Mouse (Mus musculus): ENCODE results near the gene Nudt3. TPM values are rescaled to one million over a fixed set of nuclear protein-coding genes. Genes with fewer than 3 reads are reported as not detected.

The Nudt3 gene
- polyA plus RNA-seq, 1 experiment, result 142 TPM

DNA sequence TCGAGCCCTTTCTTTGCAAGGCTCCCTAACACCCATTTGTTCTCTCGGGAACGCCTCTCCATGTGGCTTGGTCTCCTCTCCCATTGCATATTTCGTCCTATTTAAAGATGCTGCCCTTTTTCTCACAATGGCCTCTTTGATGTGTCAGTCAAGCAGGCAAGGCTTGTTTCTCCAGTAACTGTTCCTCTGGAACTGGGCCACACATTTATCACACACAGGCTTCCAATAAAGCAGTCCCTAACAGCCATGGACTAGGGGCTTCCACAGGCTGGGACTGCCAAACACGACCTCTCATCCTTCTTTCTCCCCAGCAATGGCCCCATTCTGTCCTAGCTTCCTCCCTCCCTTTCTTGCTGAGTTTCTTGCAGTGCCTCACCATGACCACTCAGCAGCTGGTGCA, 3.4 kb upstream of the Nudt3 start:
- no peak overlapping the region for H3K4me2 ChIP-seq (ENCODE audit: low read depth)
- H3K27me3 ChIP-seq (ENCODE audit: control insufficient read depth, insufficient read depth, insufficient read length), result no peaks in the 10 kb centered on the region
- TF ChIP-seq USF1 (IDR thresholded peaks at IDR 0.05; ENCODE audit: low read depth) (no peak), MYOG (IDR thresholded peaks at IDR 0.05; ENCODE audit: control insufficient read depth in 1 of 3, insufficient read depth in 1 of 3, insufficient read length in 2 of 3, low read depth in 2 of 3) (no peak), REST (IDR thresholded peaks at IDR 0.05; ENCODE audit: insufficient read depth, insufficient read length) (no peak), CEBPB (IDR thresholded peaks at IDR 0.05; ENCODE audit: insufficient read depth, poor library complexity, severe bottlenecking) (no peak), SRF (IDR thresholded peaks at IDR 0.05; ENCODE audit: control insufficient read depth, insufficient read length, low read depth) (no peak)
- peaks cover 14% of the 10 kb centered on the region for H3K36me3 ChIP-seq (ENCODE audit: control insufficient read depth, insufficient read depth)
- H3K4me3 ChIP-seq, result no peak overlapping the region
- H3ac ChIP-seq (ENCODE audit: control insufficient read depth, insufficient read length), result no peak overlapping the region
- peaks cover 13% of the 10 kb centered on the region for H3K79me2 ChIP-seq (ENCODE audit: control insufficient read depth, insufficient read depth)

DNA sequence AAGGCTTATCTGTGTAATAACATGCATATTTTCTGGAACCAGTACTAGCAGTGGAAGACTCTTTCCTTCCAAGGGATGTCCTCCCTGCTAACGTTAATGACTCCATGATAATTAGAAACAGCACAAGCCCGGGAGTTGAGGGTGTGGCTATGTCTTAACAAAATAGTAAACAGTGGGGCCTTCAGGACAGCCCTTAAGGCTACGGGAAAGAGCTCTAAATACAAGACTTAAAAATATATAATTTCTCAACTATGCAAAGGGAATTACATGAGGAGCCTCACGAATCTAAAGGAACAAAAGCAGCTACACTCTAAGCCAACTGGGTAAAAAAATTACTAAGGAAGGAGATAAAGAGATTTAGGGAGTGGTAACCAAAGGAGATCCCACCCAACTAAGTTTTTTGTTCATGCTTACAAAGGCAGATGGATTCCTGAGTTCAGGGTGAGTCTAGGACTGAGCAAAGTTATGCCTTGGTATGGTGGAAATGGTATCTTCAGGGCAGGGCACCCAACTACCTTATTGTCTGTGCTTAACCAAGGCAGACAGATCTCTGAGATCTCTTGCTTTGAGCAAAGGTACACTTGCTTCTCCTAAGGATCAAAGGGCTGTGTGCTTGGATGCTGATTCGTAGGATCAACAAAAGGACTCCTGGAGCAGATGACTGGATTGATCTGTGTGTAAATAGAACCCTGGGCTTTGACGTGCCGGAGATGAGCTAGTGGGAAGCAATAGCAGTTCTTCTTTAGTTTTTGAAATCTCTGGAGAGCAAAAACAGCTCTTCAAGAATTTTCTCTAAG, 2.4 kb upstream of the Nudt3 start:
- Histone ChIP-seq H3K27me3 (ENCODE audit: control insufficient read depth, insufficient read depth, insufficient read length) (no peaks in the 10 kb centered on the region), H3K36me3 (ENCODE audit: control insufficient read depth, insufficient read depth) (peaks cover 4% of the 10 kb centered on the region), H3K4me2 (ENCODE audit: low read depth) (no peak overlapping the region), H3ac (ENCODE audit: control insufficient read depth, insufficient read length) (no peak overlapping the region), H3K79me2 (ENCODE audit: control insufficient read depth, insufficient read depth) (peaks cover 20% of the 10 kb centered on the region), H3K4me3 (no peak overlapping the region)
- TF ChIP-seq REST (IDR thresholded peaks at IDR 0.05; ENCODE audit: insufficient read depth, insufficient read length), result no peak
- no peak for TF ChIP-seq CEBPB (IDR thresholded peaks at IDR 0.05; ENCODE audit: insufficient read depth, poor library complexity, severe bottlenecking)
- no peak for TF ChIP-seq TCF3 (IDR thresholded peaks at IDR 0.05; ENCODE audit: insufficient read length, low read depth)
- TF ChIP-seq MYOD1 (IDR thresholded peaks at IDR 0.05; ENCODE audit: control insufficient read depth in 1 of 3, insufficient read length in 2 of 3, low read depth in 2 of 3), result no peak
- TF ChIP-seq USF1 (IDR thresholded peaks at IDR 0.05; ENCODE audit: low read depth), result no peak
- no peak for TF ChIP-seq POLR2A (IDR thresholded peaks at IDR 0.05; ENCODE audit: insufficient read length, low read depth)
- TF ChIP-seq SRF (IDR thresholded peaks at IDR 0.05; ENCODE audit: control insufficient read depth, insufficient read length, low read depth), result no peak
- no peak for TF ChIP-seq E2F4 (IDR thresholded peaks at IDR 0.05; ENCODE audit: insufficient read depth)
- TF ChIP-seq MAX (IDR thresholded peaks at IDR 0.05; ENCODE audit: low read depth), result no peak
- TF ChIP-seq TCF12 (IDR thresholded peaks at IDR 0.05; ENCODE audit: insufficient read depth, poor library complexity, severe bottlenecking), result no peak
- TF ChIP-seq POLR2AphosphoS2 (IDR thresholded peaks at IDR 0.05; ENCODE audit: insufficient read length, low read depth), result no peak

DNA sequence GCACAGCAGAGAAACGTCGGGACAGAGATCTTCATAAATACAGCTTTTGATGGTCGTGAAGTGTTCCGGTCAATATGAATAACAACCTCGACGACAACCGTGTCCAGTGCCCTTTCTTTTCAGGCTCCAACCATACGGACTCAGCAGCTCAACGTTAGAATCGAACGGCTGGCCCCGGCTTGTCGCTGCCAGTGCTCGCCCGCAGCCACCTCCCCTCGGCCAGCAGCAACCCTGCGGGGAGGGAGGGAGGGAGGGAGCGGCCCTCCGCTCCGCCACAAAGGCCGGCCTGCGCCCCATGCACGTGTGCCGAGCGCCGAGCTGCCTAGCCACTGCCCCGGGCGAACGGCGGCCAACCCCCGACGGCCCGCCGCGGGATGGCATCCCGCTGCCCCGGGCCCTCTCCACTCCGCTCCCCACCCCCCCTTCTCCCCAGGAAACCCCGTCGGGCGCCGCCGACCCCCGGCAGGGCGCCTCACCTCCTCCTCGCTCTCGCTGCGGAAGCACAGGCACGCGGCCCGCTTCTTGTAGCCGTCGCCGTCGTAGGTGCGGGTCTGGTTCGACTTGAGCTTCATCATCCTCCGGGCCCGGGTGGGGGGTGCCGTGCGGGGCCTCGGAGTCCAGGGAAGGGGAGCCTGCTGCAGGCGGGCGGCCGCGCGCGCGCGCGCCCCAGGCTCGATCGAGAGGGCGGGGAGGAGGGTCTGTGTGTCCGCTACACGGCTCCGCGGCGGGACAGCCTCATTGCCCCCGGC, 510 bp downstream of the Nudt3 start:
- Histone ChIP-seq H3K79me2 (ENCODE audit: control insufficient read depth, insufficient read depth) (peaks cover 48% of the 10 kb centered on the region), H3K4me3 (peak overlapping the region; percentile 71), H3K36me3 (ENCODE audit: control insufficient read depth, insufficient read depth) (no peaks in the 10 kb centered on the region), H3K27me3 (ENCODE audit: control insufficient read depth, insufficient read depth, insufficient read length) (no peaks in the 10 kb centered on the region), H3ac (ENCODE audit: control insufficient read depth, insufficient read length) (peak overlapping the region; percentile 87), H3K4me2 (ENCODE audit: low read depth) (peak overlapping the region; percentile 96)
- TF ChIP-seq MAX (IDR thresholded peaks at IDR 0.05; ENCODE audit: low read depth) (no peak), POLR2A (IDR thresholded peaks at IDR 0.05; ENCODE audit: insufficient read length, low read depth) (peak; percentile 65), MYOD1 (IDR thresholded peaks at IDR 0.05; ENCODE audit: control insufficient read depth in 1 of 3, insufficient read length in 2 of 3, low read depth in 2 of 3) (peak in 1 of 3 experiments; percentile 13)

DNA sequence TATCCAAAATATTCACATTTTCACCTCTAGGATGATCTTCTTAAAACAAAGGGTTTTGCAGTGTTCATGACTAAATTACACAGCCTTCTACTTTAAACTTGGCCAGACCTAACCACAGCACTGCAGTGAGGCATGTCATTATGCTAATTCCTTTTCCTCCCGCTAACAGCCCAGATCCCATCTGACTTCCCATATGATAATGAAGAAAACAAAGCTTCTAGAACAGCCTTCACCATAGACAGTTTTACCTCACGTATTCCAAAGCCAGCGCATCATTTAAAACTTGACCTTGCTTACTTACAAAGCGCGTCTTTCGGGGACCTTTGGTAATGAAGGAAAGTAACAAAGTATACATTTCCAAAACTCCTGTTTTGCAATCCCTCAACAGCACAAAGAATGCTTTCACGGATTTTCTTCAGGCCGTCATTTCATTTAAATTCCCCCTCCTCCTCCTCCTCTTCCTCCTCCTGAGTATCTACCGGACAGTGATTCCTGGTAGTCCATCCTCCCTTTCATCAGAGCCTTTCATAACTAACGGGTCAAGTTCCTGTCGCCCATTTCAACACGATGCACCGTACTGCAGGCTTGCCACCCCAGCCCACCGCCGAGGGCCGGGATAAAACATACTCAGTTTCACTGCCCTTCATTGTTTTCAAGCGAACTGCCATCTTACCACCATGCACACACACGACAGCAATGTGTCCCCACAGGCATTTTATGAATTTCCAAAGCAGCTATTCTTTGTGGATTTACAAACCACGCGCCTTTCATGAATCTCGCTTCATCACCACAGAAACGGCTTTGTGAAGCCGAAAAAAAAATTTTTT, 1.4 kb downstream of the Nudt3 start:
- H3ac ChIP-seq (ENCODE audit: control insufficient read depth, insufficient read length), result peak overlapping the region; percentile 87
- H3K4me2 ChIP-seq (ENCODE audit: low read depth), result peak overlapping the region; percentile 96
- H3K79me2 ChIP-seq (ENCODE audit: control insufficient read depth, insufficient read depth), result peaks cover 57% of the 10 kb centered on the region
- H3K36me3 ChIP-seq (ENCODE audit: control insufficient read depth, insufficient read depth), result peaks cover 3% of the 10 kb centered on the region
- TF ChIP-seq REST (IDR thresholded peaks at IDR 0.05; ENCODE audit: insufficient read depth, insufficient read length) (no peak), POLR2A (IDR thresholded peaks at IDR 0.05; ENCODE audit: insufficient read length, low read depth) (peak; percentile 20)
- H3K27me3 ChIP-seq (ENCODE audit: control insufficient read depth, insufficient read depth, insufficient read length), result no peaks in the 10 kb centered on the region
- peak overlapping the region; percentile 71 for H3K4me3 ChIP-seq

DNA sequence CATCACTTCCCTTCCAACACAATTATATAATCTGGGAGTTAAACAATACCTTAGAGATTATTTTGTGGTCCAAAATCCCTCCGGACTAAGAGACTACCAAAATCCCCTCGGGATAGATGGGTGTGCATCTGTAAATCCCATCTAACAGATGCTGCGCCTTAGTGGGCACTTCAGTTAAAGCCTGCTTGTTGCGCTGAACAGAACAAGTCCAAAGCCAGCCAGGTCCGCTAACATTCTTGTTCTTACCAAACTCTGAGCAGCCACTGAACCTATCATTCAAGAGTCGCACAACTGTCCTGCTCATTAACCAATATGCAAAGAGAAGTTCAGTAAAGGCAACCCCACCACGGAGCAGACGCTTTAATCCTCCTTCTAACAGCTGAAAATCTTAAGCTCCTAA, 2.1 kb downstream of the Nudt3 start:
- Histone ChIP-seq H3K4me3 (peak overlapping the region; percentile 71), H3ac (ENCODE audit: control insufficient read depth, insufficient read length) (no peak overlapping the region), H3K79me2 (ENCODE audit: control insufficient read depth, insufficient read depth) (peaks cover 65% of the 10 kb centered on the region), H3K27me3 (ENCODE audit: control insufficient read depth, insufficient read depth, insufficient read length) (no peaks in the 10 kb centered on the region), H3K4me2 (ENCODE audit: low read depth) (peak overlapping the region; percentile 96), H3K36me3 (ENCODE audit: control insufficient read depth, insufficient read depth) (peaks cover 3% of the 10 kb centered on the region)
- no peak for TF ChIP-seq REST (IDR thresholded peaks at IDR 0.05; ENCODE audit: insufficient read depth, insufficient read length)
- no peak for TF ChIP-seq MAX (IDR thresholded peaks at IDR 0.05; ENCODE audit: low read depth)
- no peak for TF ChIP-seq MYOD1 (IDR thresholded peaks at IDR 0.05; ENCODE audit: control insufficient read depth in 1 of 3, insufficient read length in 2 of 3, low read depth in 2 of 3)
- TF ChIP-seq CEBPB (IDR thresholded peaks at IDR 0.05; ENCODE audit: insufficient read depth, poor library complexity, severe bottlenecking), result no peak
- TF ChIP-seq TCF12 (IDR thresholded peaks at IDR 0.05; ENCODE audit: insufficient read depth, poor library complexity, severe bottlenecking), result no peak
- TF ChIP-seq POLR2AphosphoS2 (IDR thresholded peaks at IDR 0.05; ENCODE audit: insufficient read length, low read depth), result no peak
- no peak for TF ChIP-seq MYOG (IDR thresholded peaks at IDR 0.05; ENCODE audit: control insufficient read depth in 1 of 3, insufficient read depth in 1 of 3, insufficient read length in 2 of 3, low read depth in 2 of 3)
- no peak for TF ChIP-seq POLR2A (IDR thresholded peaks at IDR 0.05; ENCODE audit: insufficient read length, low read depth)
- no peak for TF ChIP-seq USF1 (IDR thresholded peaks at IDR 0.05; ENCODE audit: low read depth)
- TF ChIP-seq SRF (IDR thresholded peaks at IDR 0.05; ENCODE audit: control insufficient read depth, insufficient read length, low read depth), result no peak
- TF ChIP-seq TCF3 (IDR thresholded peaks at IDR 0.05; ENCODE audit: insufficient read length, low read depth), result no peak
- no peak for TF ChIP-seq E2F4 (IDR thresholded peaks at IDR 0.05; ENCODE audit: insufficient read depth)
